Mouse (Mus musculus): ENCODE results near the gene Prkg2.

Prkg2 gene

DNA sequence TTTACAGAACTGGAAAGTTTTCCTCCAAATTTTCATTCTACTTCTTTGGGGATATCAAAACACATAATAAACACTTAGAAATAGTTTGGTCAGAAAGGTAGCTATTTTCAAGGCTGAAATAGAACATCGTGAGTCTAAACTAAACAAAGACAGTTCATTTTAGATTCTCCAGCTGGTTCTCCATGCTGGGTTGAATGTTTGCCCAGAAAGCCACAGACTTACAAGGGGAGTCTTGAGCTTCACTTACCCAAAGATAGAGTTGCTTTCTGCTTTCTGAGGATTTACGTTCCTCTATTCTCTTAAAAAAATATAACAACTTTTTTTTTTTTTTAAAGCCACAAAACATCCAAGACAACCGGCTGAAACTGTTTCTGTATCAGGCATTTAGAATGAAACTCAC, 142.9 kb downstream of the Prkg2 start:
- DNase-seq = no peak

DNA sequence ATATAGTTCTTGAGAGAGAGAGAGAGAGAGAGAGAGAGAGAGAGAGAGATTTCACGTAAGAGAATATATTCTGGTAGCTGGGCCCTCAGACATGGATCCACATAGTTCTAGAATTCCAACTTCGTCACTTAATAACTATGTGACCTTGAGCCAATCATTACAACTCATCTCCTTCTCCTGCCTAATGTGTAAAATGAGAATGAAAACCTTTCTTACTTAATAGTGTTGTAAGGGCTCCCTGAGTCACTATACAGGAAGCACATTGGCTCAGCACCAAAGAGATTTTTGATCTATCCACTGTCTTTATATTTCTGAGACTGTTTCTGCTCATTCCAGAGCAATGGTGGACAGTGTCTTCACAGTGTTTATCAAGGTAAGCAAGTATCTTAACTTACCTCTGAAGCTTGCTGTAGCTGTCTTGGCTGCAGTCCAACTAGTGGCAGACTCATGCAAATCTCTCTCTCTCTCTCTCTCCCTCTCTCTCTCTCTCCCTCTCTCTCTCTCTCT, 146.6 kb downstream of the Prkg2 start:
- no peak for DNase-seq

DNA sequence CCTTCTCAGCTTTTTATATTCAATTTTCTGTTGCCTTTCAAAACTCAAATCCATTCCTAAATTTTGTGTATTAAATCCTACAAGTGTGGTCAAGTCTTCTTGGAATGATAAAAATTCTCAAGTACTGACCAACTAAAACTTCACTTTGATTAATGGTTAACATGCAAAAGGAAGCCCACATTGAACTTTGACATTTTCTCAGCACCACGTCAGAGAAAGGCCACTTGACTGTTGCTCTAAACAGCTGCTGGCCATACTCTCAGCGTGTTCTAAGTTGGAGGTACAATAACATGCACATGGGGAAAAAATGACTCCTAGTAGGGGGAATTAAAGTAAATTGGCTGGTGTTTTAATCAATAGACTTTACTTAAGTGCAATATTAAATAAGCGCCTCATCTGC, 155.1 kb downstream of the Prkg2 start:
- peak; percentile 9 for DNase-seq
